Mouse (Mus musculus) olfactory bulb, adult 2 months (tissue): Measurements from ENCODE around the gene Fbln5.

Experiments
- CTCF ChIP-seq: fragments of 200-500 bp; IDR thresholded peaks from 2 replicates; pipeline ENCODE4 v1.5.1; 2012; ENCODE audit warnings: low read depth, mild to moderate bottlenecking, low read length, moderate library complexity; ENCODE audit not compliant: insufficient read depth
- POLR2A ChIP-seq: fragments of 200-500 bp; IDR thresholded peaks from 2 replicates; pipeline ENCODE4 v1.6.1; 2012; ENCODE audit warnings: mild to moderate bottlenecking, low read depth, low read length, moderate library complexity; ENCODE audit not compliant: insufficient read depth

DNA sequence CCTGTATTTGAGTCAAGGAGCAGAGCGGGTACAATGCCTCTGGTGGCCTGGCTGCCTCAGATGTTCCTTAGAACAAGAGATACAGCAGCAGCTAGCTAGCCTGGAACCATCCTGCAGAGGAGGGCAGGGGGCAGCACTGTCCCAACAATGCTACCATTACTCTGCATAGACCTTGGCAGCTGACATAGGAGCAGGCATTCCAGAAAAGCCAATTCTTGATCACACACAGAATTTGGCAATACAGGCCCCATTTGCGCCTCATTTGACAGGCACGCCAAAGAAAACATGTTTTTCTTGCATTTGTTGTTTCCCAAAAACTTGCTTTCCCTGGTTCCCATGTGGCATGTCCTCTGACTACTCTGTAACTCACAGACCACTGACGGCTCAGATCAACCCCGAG, 56.8 kb downstream of the Fbln5 start:
- TF ChIP-seq CTCF (no peak), POLR2A (no peak)
